Mouse (Mus musculus): Measurements from ENCODE around the gene Ppp1r9b. TPM values are rescaled to one million over a fixed set of nuclear protein-coding genes. Genes with fewer than 3 reads are reported as not detected.
"Not testable (repeated sequence)": the region's sequence is repeated elsewhere in the genome, so short reads cannot be mapped to it uniquely, and the experiment has no call there.

Ppp1r9b gene
- polyA plus RNA-seq, 1 experiment = 42.4 TPM

GRCm38 (mm10) chr11:95010141-95010739 lies 19.4 kb downstream of the Ppp1r9b start:
- Histone ChIP-seq H3K27me3 (ENCODE audit: control insufficient read depth, insufficient read depth, insufficient read length) (no peaks in the 10 kb centered on the region), H3K4me2 (ENCODE audit: low read depth) (peak overlapping the region; percentile 97), H3K36me3 (ENCODE audit: control insufficient read depth, insufficient read depth) (no peaks in the 10 kb centered on the region), H3ac (ENCODE audit: control insufficient read depth, insufficient read length) (peak overlapping the region; percentile 40), H3K79me2 (ENCODE audit: control insufficient read depth, insufficient read depth) (no peaks in the 10 kb centered on the region), H3K4me3 (peak overlapping the region; percentile 58)
- no peak for TF ChIP-seq POLR2AphosphoS2 (IDR thresholded peaks at IDR 0.05; ENCODE audit: insufficient read length, low read depth)
- no peak for TF ChIP-seq TCF3 (IDR thresholded peaks at IDR 0.05; ENCODE audit: insufficient read length, low read depth)
- no peak for TF ChIP-seq MYOG (IDR thresholded peaks at IDR 0.05; ENCODE audit: control insufficient read depth in 1 of 3, insufficient read depth in 1 of 3, insufficient read length in 2 of 3, low read depth in 2 of 3)
- TF ChIP-seq TCF12 (IDR thresholded peaks at IDR 0.05; ENCODE audit: insufficient read depth, poor library complexity, severe bottlenecking) = no peak
- TF ChIP-seq MAX (IDR thresholded peaks at IDR 0.05; ENCODE audit: low read depth) = no peak
- TF ChIP-seq REST (IDR thresholded peaks at IDR 0.05; ENCODE audit: insufficient read depth, insufficient read length) = no peak
- no peak for TF ChIP-seq E2F4 (IDR thresholded peaks at IDR 0.05; ENCODE audit: insufficient read depth)
- TF ChIP-seq USF1 (IDR thresholded peaks at IDR 0.05; ENCODE audit: low read depth) = no peak
- TF ChIP-seq CEBPB (IDR thresholded peaks at IDR 0.05; ENCODE audit: insufficient read depth, poor library complexity, severe bottlenecking) = no peak
- peak in 1 of 3 experiments; percentile 2 for TF ChIP-seq MYOD1 (IDR thresholded peaks at IDR 0.05; ENCODE audit: control insufficient read depth in 1 of 3, insufficient read length in 2 of 3, low read depth in 2 of 3)
- no peak for TF ChIP-seq SRF (IDR thresholded peaks at IDR 0.05; ENCODE audit: control insufficient read depth, insufficient read length, low read depth)
- TF ChIP-seq POLR2A (IDR thresholded peaks at IDR 0.05; ENCODE audit: insufficient read length, low read depth) = peak; percentile 2

DNA sequence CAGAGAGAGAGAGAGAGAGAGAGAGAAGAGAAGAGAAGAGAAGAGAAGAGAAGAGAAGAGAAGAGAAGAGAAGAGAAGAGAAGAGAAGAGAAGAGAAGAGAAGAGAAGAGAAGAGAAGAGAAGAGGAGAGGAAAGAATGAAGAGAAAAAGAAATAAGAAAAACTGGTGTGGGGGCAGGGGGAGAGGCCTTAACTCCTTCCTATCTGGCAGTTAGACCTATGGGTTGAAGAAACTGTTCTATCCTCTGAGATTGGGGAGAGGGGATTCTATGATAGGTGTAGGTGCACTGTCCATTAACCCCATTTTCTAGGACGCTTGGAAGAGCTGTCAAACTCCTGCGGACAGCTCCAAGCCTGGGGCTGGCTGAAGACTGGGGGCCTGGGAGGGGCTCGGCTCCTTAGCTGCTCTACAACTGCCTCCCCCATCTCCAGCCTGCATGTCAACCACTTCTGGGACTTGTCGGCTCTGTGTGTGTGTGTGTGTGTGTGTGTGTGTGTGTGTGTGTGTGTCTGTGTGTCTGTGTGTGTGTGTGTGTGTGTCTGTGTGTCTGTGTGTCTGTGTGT lies 20.1 kb downstream of the Ppp1r9b start:
- peak overlapping the region; percentile 58 for H3K4me3 ChIP-seq
- not testable (repeated sequence) for H3K79me2 ChIP-seq (ENCODE audit: control insufficient read depth, insufficient read depth); H3K36me3 ChIP-seq (ENCODE audit: control insufficient read depth, insufficient read depth); H3K27me3 ChIP-seq (ENCODE audit: control insufficient read depth, insufficient read depth, insufficient read length)
- peak overlapping the region; percentile 97 for H3K4me2 ChIP-seq (ENCODE audit: low read depth)
- peak overlapping the region; percentile 40 for H3ac ChIP-seq (ENCODE audit: control insufficient read depth, insufficient read length)

DNA sequence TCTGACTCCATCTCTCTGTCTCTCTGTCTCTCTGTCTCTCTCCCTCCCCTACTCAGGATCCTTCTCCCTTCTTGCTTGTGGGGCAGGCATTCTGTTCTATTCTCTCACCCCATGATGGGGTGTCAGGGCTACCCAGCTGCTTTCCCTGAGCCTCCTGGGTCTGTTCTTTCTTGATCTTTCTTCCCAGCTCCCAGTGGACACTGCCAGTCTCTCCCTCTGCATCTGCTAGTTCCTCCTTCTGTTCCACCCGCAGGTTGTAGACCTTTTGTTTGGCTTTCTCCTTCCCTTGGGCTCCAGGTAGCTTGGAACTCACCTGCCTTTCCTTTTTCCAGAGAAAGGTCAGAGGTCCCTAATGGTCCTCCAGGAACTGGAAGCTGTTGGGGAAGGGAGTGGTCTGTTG lies 20.6 kb downstream of the Ppp1r9b start:
- Histone ChIP-seq H3K27me3 (ENCODE audit: control insufficient read depth, insufficient read depth, insufficient read length) (no peaks in the 10 kb centered on the region), H3K4me2 (ENCODE audit: low read depth) (peak overlapping the region; percentile 97), H3K79me2 (ENCODE audit: control insufficient read depth, insufficient read depth) (no peaks in the 10 kb centered on the region), H3ac (ENCODE audit: control insufficient read depth, insufficient read length) (no peak overlapping the region), H3K36me3 (ENCODE audit: control insufficient read depth, insufficient read depth) (no peaks in the 10 kb centered on the region), H3K4me3 (peak overlapping the region; percentile 58)
- TF ChIP-seq TCF12 (IDR thresholded peaks at IDR 0.05; ENCODE audit: insufficient read depth, poor library complexity, severe bottlenecking) (no peak), USF1 (IDR thresholded peaks at IDR 0.05; ENCODE audit: low read depth) (no peak), MYOG (IDR thresholded peaks at IDR 0.05; ENCODE audit: control insufficient read depth in 1 of 3, insufficient read depth in 1 of 3, insufficient read length in 2 of 3, low read depth in 2 of 3) (no peak), CEBPB (IDR thresholded peaks at IDR 0.05; ENCODE audit: insufficient read depth, poor library complexity, severe bottlenecking) (no peak), SRF (IDR thresholded peaks at IDR 0.05; ENCODE audit: control insufficient read depth, insufficient read length, low read depth) (no peak), E2F4 (IDR thresholded peaks at IDR 0.05; ENCODE audit: insufficient read depth) (no peak), POLR2A (IDR thresholded peaks at IDR 0.05; ENCODE audit: insufficient read length, low read depth) (no peak), TCF3 (IDR thresholded peaks at IDR 0.05; ENCODE audit: insufficient read length, low read depth) (no peak), POLR2AphosphoS2 (IDR thresholded peaks at IDR 0.05; ENCODE audit: insufficient read length, low read depth) (no peak), REST (IDR thresholded peaks at IDR 0.05; ENCODE audit: insufficient read depth, insufficient read length) (no peak), MAX (IDR thresholded peaks at IDR 0.05; ENCODE audit: low read depth) (no peak), MYOD1 (IDR thresholded peaks at IDR 0.05; ENCODE audit: control insufficient read depth in 1 of 3, insufficient read length in 2 of 3, low read depth in 2 of 3) (no peak)

GRCm38 (mm10) chr11:95012075-95012474 lies 21.2 kb downstream of the Ppp1r9b start:
- no peaks in the 10 kb centered on the region for H3K27me3 ChIP-seq (ENCODE audit: control insufficient read depth, insufficient read depth, insufficient read length)
- no peak overlapping the region for H3ac ChIP-seq (ENCODE audit: control insufficient read depth, insufficient read length)
- H3K36me3 ChIP-seq (ENCODE audit: control insufficient read depth, insufficient read depth) = no peaks in the 10 kb centered on the region
- no peaks in the 10 kb centered on the region for H3K79me2 ChIP-seq (ENCODE audit: control insufficient read depth, insufficient read depth)
- TF ChIP-seq POLR2AphosphoS2 (IDR thresholded peaks at IDR 0.05; ENCODE audit: insufficient read length, low read depth) (no peak), E2F4 (IDR thresholded peaks at IDR 0.05; ENCODE audit: insufficient read depth) (no peak), MYOD1 (IDR thresholded peaks at IDR 0.05; ENCODE audit: control insufficient read depth in 1 of 3, insufficient read length in 2 of 3, low read depth in 2 of 3) (no peak), REST (IDR thresholded peaks at IDR 0.05; ENCODE audit: insufficient read depth, insufficient read length) (no peak), TCF3 (IDR thresholded peaks at IDR 0.05; ENCODE audit: insufficient read length, low read depth) (no peak), POLR2A (IDR thresholded peaks at IDR 0.05; ENCODE audit: insufficient read length, low read depth) (no peak), USF1 (IDR thresholded peaks at IDR 0.05; ENCODE audit: low read depth) (no peak), TCF12 (IDR thresholded peaks at IDR 0.05; ENCODE audit: insufficient read depth, poor library complexity, severe bottlenecking) (no peak), SRF (IDR thresholded peaks at IDR 0.05; ENCODE audit: control insufficient read depth, insufficient read length, low read depth) (no peak), CEBPB (IDR thresholded peaks at IDR 0.05; ENCODE audit: insufficient read depth, poor library complexity, severe bottlenecking) (no peak), MAX (IDR thresholded peaks at IDR 0.05; ENCODE audit: low read depth) (no peak), MYOG (IDR thresholded peaks at IDR 0.05; ENCODE audit: control insufficient read depth in 1 of 3, insufficient read depth in 1 of 3, insufficient read length in 2 of 3, low read depth in 2 of 3) (no peak)
- no peak overlapping the region for H3K4me3 ChIP-seq
- peak overlapping the region; percentile 97 for H3K4me2 ChIP-seq (ENCODE audit: low read depth)

DNA sequence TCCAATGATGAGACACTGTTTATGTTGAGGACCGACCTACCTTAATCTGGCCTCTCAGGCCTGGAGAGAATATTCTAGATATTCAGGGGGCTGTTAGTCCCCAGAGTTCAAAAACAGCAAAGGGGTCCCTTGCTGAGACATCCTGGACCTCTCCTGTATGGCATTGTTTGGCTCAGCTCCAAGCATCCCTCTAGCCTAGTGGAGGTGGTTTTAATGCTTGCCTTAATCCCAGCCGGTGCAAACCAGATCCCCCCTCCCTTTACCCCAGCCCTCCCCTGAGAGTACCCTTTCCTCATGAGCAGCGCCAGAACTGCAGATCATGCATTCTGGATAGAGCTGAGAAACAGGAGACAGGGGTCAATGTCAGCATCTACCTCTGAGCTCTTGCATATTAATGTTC lies 21.7 kb downstream of the Ppp1r9b start:
- Histone ChIP-seq H3K27me3 (ENCODE audit: control insufficient read depth, insufficient read depth, insufficient read length) (no peaks in the 10 kb centered on the region), H3ac (ENCODE audit: control insufficient read depth, insufficient read length) (no peak overlapping the region), H3K4me2 (ENCODE audit: low read depth) (no peak overlapping the region), H3K4me3 (no peak overlapping the region), H3K36me3 (ENCODE audit: control insufficient read depth, insufficient read depth) (no peaks in the 10 kb centered on the region), H3K79me2 (ENCODE audit: control insufficient read depth, insufficient read depth) (no peaks in the 10 kb centered on the region)
- TF ChIP-seq USF1 (IDR thresholded peaks at IDR 0.05; ENCODE audit: low read depth) (no peak), E2F4 (IDR thresholded peaks at IDR 0.05; ENCODE audit: insufficient read depth) (no peak), MAX (IDR thresholded peaks at IDR 0.05; ENCODE audit: low read depth) (no peak), TCF12 (IDR thresholded peaks at IDR 0.05; ENCODE audit: insufficient read depth, poor library complexity, severe bottlenecking) (no peak), SRF (IDR thresholded peaks at IDR 0.05; ENCODE audit: control insufficient read depth, insufficient read length, low read depth) (no peak), TCF3 (IDR thresholded peaks at IDR 0.05; ENCODE audit: insufficient read length, low read depth) (no peak), CEBPB (IDR thresholded peaks at IDR 0.05; ENCODE audit: insufficient read depth, poor library complexity, severe bottlenecking) (no peak), MYOG (IDR thresholded peaks at IDR 0.05; ENCODE audit: control insufficient read depth in 1 of 3, insufficient read depth in 1 of 3, insufficient read length in 2 of 3, low read depth in 2 of 3) (no peak), MYOD1 (IDR thresholded peaks at IDR 0.05; ENCODE audit: control insufficient read depth in 1 of 3, insufficient read length in 2 of 3, low read depth in 2 of 3) (no peak), REST (IDR thresholded peaks at IDR 0.05; ENCODE audit: insufficient read depth, insufficient read length) (no peak), POLR2A (IDR thresholded peaks at IDR 0.05; ENCODE audit: insufficient read length, low read depth) (no peak)
